Mouse (Mus musculus): ENCODE data around the gene Slc12a3. TPM values are rescaled to one million over a fixed set of nuclear protein-coding genes. Genes with fewer than 3 reads are reported as not detected.

The Slc12a3 gene
- total and polyA plus RNA-seq, 3 experiments: 0.17 TPM; not detected in 2

DNA sequence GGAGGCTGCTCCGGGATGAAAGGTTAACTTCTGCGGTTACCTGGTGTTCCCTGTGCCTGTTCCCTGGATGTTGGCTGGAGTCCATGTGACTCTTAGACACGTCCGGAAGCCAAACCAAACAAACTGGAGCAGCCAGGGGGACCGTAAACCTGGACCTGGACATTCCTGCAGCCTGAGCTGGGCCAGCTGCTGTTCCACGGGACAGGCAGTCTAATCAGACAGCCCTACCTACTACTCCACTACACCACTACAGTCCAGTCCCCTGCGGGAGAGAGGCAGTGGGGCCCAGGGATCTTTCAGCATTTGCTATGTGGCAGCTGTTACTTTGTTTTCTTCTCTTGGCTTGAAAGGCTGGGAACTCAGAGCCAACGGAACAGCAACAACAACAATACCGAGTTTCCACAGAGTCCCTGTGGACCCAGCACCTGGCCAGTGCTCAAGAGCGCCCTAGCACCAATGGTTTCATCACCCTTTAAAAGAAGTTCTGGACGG is 48.8 kb downstream of the Slc12a3 start:
- H3K9me3 ChIP-seq (replicated peaks; ENCODE audit: low read length): no peaks in the 10 kb centered on the region
- H3K79me2 ChIP-seq (replicated peaks; ENCODE audit: control insufficient read depth, extremely low read depth, insufficient read depth, poor library complexity, severe bottlenecking): no peaks in the 10 kb centered on the region
- dilution Hi-C loops (cut with MboI; ENCODE audit: extremely low pct_ligation_motif_present, extremely low pct_unique_long_range_greater_than_20kb, low sequenced_read_pairs) (no loop called here), in situ Hi-C loops (cut with MboI; ENCODE audit: low pct_ligation_motif_present, low pct_unique_long_range_greater_than_20kb, low sequenced_read_pairs) (no loop called here)
- no peak overlapping the region for H3K4me3 ChIP-seq (replicated peaks in 1 of 3; ENCODE audit: low read depth in 2 of 3, low read length in 2 of 3, poor library complexity in 1 of 3)
- H3K36me3 ChIP-seq (replicated peaks in 1 of 2; ENCODE audit: control insufficient read depth in 1 of 2, insufficient read depth in 1 of 2, low read length in 1 of 2): no peaks in the 10 kb centered on the region
- no peak for TF ChIP-seq KAT2A (IDR thresholded peaks at IDR 0.05; ENCODE audit: insufficient replicate concordance, low read length)
- TF ChIP-seq MXI1 (IDR thresholded peaks at IDR 0.05; ENCODE audit: low read depth, low read length): no peak
- TF ChIP-seq BHLHE40 (IDR thresholded peaks at IDR 0.05; ENCODE audit: low read depth, low read length): no peak
- TF ChIP-seq ZMIZ1 (IDR thresholded peaks at IDR 0.05; ENCODE audit: low read depth, low read length): no peak
- no peak for TF ChIP-seq ETS1 (conservative IDR thresholded peaks at IDR 0.05; ENCODE audit: low read depth, low read length)
- no peaks in the 10 kb centered on the region for H3K27me3 ChIP-seq (replicated peaks)
- DNase-seq (ENCODE audit: extremely low read depth): no peak
- no peak overlapping the region for H3K4me2 ChIP-seq (ENCODE audit: insufficient read depth, low read depth, poor library complexity, severe bottlenecking)
- H3K27ac ChIP-seq (ENCODE audit: insufficient read depth, low read depth): no peak overlapping the region
- no peak overlapping the region for H3K9ac ChIP-seq (ENCODE audit: insufficient read depth, low read depth)
- H3K4me1 ChIP-seq (ENCODE audit: control insufficient read depth in 1 of 2, insufficient read depth in 2 of 2): peaks cover 23 to 60% of the 10 kb centered on the region in 2 experiments

DNA sequence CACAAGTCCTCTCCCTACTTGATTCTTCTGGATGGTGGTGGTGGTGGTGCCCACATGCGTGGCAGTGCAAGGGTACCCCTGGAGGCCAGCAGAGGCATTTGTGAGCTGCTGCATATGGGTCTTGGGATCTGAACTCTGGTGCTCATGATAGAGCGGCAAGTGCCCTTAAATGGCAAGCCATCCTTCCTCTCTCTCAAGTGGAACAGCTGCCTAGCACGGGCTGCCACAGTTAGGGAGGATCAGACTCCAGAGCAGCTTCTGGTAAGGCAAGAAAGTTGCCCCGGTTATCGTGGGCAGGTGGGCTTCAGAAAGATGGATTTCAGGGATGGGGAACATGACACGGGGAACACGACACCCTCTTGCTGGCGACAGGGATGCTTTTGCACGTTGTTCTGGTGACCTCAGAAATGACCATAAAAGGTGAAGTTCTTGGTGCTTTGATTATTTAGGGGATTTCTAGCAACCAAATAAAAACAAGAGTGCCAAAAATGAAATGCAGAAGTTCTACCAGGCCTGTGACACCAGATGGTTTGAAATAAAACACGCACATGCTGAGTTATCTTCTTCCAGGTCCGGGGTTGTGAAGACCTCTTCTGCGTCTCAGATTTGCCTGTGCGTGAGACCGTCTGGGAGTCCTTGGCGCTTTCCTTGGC is 49.9 kb downstream of the Slc12a3 start:
- Histone ChIP-seq H3K4me2 (ENCODE audit: insufficient read depth, low read depth, poor library complexity, severe bottlenecking) (no peak overlapping the region), H3K27me3 (replicated peaks) (no peaks in the 10 kb centered on the region), H3K4me3 (replicated peaks in 1 of 3; ENCODE audit: low read depth in 2 of 3, low read length in 2 of 3, poor library complexity in 1 of 3) (no peak overlapping the region), H3K9me3 (replicated peaks; ENCODE audit: low read length) (no peaks in the 10 kb centered on the region), H3K79me2 (replicated peaks; ENCODE audit: control insufficient read depth, extremely low read depth, insufficient read depth, poor library complexity, severe bottlenecking) (no peaks in the 10 kb centered on the region), H3K36me3 (replicated peaks in 1 of 2; ENCODE audit: control insufficient read depth in 1 of 2, insufficient read depth in 1 of 2, low read length in 1 of 2) (no peaks in the 10 kb centered on the region), H3K27ac (ENCODE audit: insufficient read depth, low read depth) (no peak overlapping the region), H3K9ac (ENCODE audit: insufficient read depth, low read depth) (no peak overlapping the region), H3K4me1 (ENCODE audit: control insufficient read depth in 1 of 2, insufficient read depth in 2 of 2) (peaks cover 21 to 49% of the 10 kb centered on the region in 2 experiments)
- dilution Hi-C loops (cut with MboI; ENCODE audit: extremely low pct_ligation_motif_present, extremely low pct_unique_long_range_greater_than_20kb, low sequenced_read_pairs): no loop called here
- in situ Hi-C loops (cut with MboI; ENCODE audit: low pct_ligation_motif_present, low pct_unique_long_range_greater_than_20kb, low sequenced_read_pairs): no loop called here
- TF ChIP-seq PAX5 (IDR thresholded peaks at IDR 0.05; ENCODE audit: low read length) (no peak), NRF1 (IDR thresholded peaks at IDR 0.05; ENCODE audit: low read depth, low read length) (no peak), SMC3 (IDR thresholded peaks at IDR 0.05; ENCODE audit: low read depth, low read length) (peak; percentile 34; the same call in 1 of the 2 replicates), RAD21 (IDR thresholded peaks at IDR 0.05; ENCODE audit: low read depth, low read length) (peak; percentile 48), CTCF (conservative IDR thresholded peaks at IDR 0.05 in 1 of 2, IDR thresholded peaks at IDR 0.05 in 1 of 2; ENCODE audit: low read depth in 2 of 2, low read length in 2 of 2) (peak in 1 of 2 experiments; percentile 51; a peak in 2 of 4 replicates), HCFC1 (IDR thresholded peaks at IDR 0.05; ENCODE audit: low read depth, low read length) (no peak)
- no peak for DNase-seq (ENCODE audit: extremely low read depth)

DNA sequence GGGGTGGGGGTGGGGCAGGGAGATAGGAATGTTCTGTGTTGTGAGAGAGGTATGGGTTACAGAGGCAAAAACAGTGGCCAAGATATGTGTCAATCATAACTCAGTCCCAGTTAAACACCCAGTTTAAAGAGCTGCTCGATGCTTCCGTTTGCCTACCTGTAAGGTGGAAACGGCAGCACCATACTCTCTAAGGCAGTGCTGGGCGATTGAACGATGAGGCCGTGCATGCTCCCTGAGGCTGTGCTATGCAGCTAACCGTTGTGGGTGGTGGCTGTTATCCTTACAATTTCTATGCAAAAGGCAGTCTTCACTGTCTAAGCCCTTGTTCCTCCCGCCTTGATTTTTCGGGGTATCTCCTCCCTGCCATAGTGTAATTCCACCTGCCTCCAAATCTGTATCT is 50.7 kb downstream of the Slc12a3 start:
- Histone ChIP-seq H3K9ac (ENCODE audit: insufficient read depth, low read depth) (no peak overlapping the region), H3K27me3 (replicated peaks) (no peaks in the 10 kb centered on the region), H3K4me2 (ENCODE audit: insufficient read depth, low read depth, poor library complexity, severe bottlenecking) (no peak overlapping the region), H3K79me2 (replicated peaks; ENCODE audit: control insufficient read depth, extremely low read depth, insufficient read depth, poor library complexity, severe bottlenecking) (no peaks in the 10 kb centered on the region), H3K9me3 (replicated peaks; ENCODE audit: low read length) (peaks cover 3% of the 10 kb centered on the region), H3K27ac (ENCODE audit: insufficient read depth, low read depth) (no peak overlapping the region), H3K4me1 (ENCODE audit: control insufficient read depth in 1 of 2, insufficient read depth in 2 of 2) (peaks cover 21 to 49% of the 10 kb centered on the region in 2 experiments), H3K36me3 (replicated peaks in 1 of 2; ENCODE audit: control insufficient read depth in 1 of 2, insufficient read depth in 1 of 2, low read length in 1 of 2) (no peaks in the 10 kb centered on the region), H3K4me3 (replicated peaks in 1 of 3; ENCODE audit: low read depth in 2 of 3, low read length in 2 of 3, poor library complexity in 1 of 3) (no peak overlapping the region)
- no peak for DNase-seq (ENCODE audit: extremely low read depth)
- in situ Hi-C loops (cut with MboI; ENCODE audit: low pct_ligation_motif_present, low pct_unique_long_range_greater_than_20kb, low sequenced_read_pairs) (no loop called here), dilution Hi-C loops (cut with MboI; ENCODE audit: extremely low pct_ligation_motif_present, extremely low pct_unique_long_range_greater_than_20kb, low sequenced_read_pairs) (no loop called here)
- TF ChIP-seq NRF1 (IDR thresholded peaks at IDR 0.05; ENCODE audit: low read depth, low read length) (no peak), UBTF (IDR thresholded peaks at IDR 0.05; ENCODE audit: low read depth, low read length) (no peak), POLR2AphosphoS2 (IDR thresholded peaks at IDR 0.05; ENCODE audit: low read depth, low read length) (no peak), ZKSCAN1 (IDR thresholded peaks at IDR 0.05; ENCODE audit: borderline replicate concordance, low read depth, low read length) (no peak), CTCF (conservative IDR thresholded peaks at IDR 0.05 in 1 of 2, IDR thresholded peaks at IDR 0.05 in 1 of 2; ENCODE audit: low read depth in 2 of 2, low read length in 2 of 2) (no peak), JUN (IDR thresholded peaks at IDR 0.05; ENCODE audit: insufficient read depth, low read depth, low read length) (no peak), JUND (conservative IDR thresholded peaks at IDR 0.05; ENCODE audit: low read depth, low read length) (no peak), USF2 (conservative IDR thresholded peaks at IDR 0.05; ENCODE audit: low read depth, low read length) (no peak), MEF2A (IDR thresholded peaks at IDR 0.05; ENCODE audit: borderline replicate concordance, low read depth, low read length) (no peak), IRF4 (IDR thresholded peaks at IDR 0.05; ENCODE audit: low read depth, low read length) (no peak)

All from CH12.LX (cell line).